Mouse (Mus musculus) cortical plate, adult 2 months (tissue): ENCODE data around the gene Sept10.

ENCODE experiments used
- CTCF ChIP-seq: fragments of 200-500 bp; IDR thresholded peaks from 2 replicates; pipeline ENCODE4 v1.5.1; 2011; ENCODE audit warnings: mild to moderate bottlenecking, control low read depth, low read length; ENCODE audit not compliant: insufficient read depth; ENCODE audit errors: extremely low read depth
- POLR2A ChIP-seq: fragments of 200-500 bp; IDR thresholded peaks from 2 replicates; pipeline ENCODE4 v1.6.1; 2011; ENCODE audit warnings: mild to moderate bottlenecking, low read length, control low read depth; ENCODE audit not compliant: insufficient read depth; ENCODE audit errors: extremely low read depth

DNA sequence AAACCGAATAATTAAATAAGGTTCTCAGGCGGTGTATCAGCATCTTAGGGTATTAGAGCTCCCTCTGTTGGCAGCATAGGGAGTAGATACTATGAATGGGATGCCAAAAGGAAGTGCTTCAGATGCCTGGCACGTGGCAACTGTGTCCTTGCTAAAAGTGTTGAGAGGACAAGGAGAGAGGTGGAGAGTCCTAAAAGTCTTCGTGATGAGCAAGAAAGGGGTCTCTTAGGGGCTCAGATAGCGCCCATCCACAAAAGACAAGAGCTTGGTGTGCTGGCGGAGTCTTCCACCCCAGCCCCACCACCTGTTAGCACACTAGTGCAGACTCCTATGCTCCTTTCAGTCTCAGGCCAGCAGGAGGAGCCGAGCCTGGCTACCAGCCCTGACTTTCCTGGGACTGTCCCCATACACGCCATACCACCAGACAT is 71.7 kb downstream of the Sept10 start:
- TF ChIP-seq POLR2A (no peak), CTCF (peak; percentile 65)
